Mouse (Mus musculus): ENCODE measurements around the gene Ephb2.

- TF ChIP-seq HCFC1 (IDR thresholded peaks at IDR 0.05; ENCODE audit: borderline replicate concordance, insufficient read depth, low read length) (no peak), ZNF384 (IDR thresholded peaks at IDR 0.05; ENCODE audit: low read depth, low read length) (no peak), ZC3H11A (IDR thresholded peaks at IDR 0.05; ENCODE audit: borderline replicate concordance, low read depth, low read length) (no peak), CHD2 (IDR thresholded peaks at IDR 0.05; ENCODE audit: low read depth, low read length) (no peak), MAFK (IDR thresholded peaks at IDR 0.05; ENCODE audit: insufficient read depth, low read depth, low read length) (no peak)
Observed at GRCm38 (mm10) chr4:136865531-136865930, 29.7 kb upstream of the Ephb2 start.

Data from ES-E14 (cell line).